Mouse (Mus musculus): ENCODE measurements at regions not wholly inside any gene's neighbourhood (a gene's known extent, or its start where the extent isn't known, plus 50 kb on each side); places are given as distances from the start of the nearest gene placed in this dataset.

DNA sequence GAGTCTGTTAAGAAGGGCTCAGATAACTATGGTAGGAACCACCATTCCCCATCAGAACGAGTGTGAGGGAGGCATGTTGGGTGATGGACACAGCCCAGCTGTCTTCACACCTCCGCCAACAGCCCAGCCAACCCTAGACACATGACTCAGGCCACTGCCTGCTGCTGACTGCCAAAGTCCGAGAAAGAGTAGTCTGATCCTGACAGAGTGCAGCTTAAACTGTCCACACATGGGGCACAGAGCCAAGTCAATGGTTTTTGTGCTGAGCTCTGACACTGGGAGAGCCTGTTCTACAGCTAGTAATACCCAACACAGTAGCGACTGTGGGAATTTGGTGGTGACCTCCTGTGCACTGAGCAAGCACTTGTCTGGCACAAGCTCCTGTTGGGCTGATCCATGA lies 176.4 kb downstream of the Cdh26 start:
- peaks cover 9% of the 10 kb centered on the region for H3K4me1 ChIP-seq (ENCODE audit: control insufficient read depth, insufficient read depth, low read length)
- 0 out of 2 replicates have a peak, but pooled peaks cover 4% of the 10 kb centered on the region for H3K9me3 ChIP-seq (replicated peaks; ENCODE audit: control insufficient read depth, low read length)
- no peak overlapping the region for H3K4me2 ChIP-seq (ENCODE audit: low read depth, low read length)
- ATAC-seq (ENCODE audit: insufficient read depth, low FRiP score) = peak; percentile 87
- H3K27ac ChIP-seq (ENCODE audit: low read length) = peak overlapping the region; percentile 51; the same call in 1 of the 2 replicates
- no peaks in the 10 kb centered on the region for H3K36me3 ChIP-seq (ENCODE audit: control insufficient read depth, insufficient read depth, low read length)
- H3K27me3 ChIP-seq (ENCODE audit: control insufficient read depth, insufficient read depth, low read length) = 0 out of 2 replicates have a peak, but pooled peaks cover 2% of the 10 kb centered on the region
- WGBS = 28% methylated on average over 4 of the region's 4 CpGs
- H3K9ac ChIP-seq (ENCODE audit: low read length) = no peak overlapping the region
- no peak overlapping the region for H3K4me3 ChIP-seq (replicated peaks; ENCODE audit: low read length)

DNA sequence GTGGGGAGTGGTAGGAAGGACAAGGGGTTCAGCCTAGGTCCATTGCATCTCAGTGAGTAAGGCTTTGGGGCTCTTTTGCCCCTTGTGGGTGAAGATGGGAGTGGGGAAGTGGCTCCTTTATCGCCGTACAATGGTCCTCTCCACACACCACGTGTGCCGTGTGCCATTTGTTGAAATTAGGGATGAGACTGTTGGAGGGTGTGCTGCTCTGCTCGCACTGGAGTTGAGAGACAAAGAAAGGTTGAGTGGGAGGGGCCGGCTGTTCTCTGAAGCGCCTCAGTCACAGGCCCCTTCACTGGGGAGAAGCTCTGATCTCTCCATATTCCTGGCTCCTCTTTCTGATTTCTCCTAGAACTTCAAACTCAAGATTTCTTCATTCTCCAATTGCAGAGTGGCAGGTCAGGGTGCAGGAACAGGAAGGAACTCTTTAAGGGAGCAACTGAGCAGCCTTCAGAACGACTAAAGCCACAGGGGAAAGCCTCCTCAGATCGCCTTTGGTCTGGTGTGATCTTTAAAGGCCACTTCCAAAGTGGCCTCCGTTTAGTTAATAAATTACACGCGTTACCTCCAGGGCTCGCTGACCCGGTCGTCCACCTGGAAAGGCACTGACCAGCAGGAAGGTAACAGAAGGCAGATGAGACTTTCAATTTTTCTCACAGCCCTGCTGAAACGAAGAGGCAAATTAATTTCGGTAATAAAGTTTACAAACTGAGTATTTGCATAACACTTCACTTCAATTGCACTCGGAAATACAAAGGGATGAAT lies 180.1 kb downstream of the Cdh26 start:
- Histone ChIP-seq H3K4me1 (ENCODE audit: control insufficient read depth, insufficient read depth, low read length) (peaks cover 9% of the 10 kb centered on the region), H3K9ac (ENCODE audit: low read length) (no peak overlapping the region), H3K4me3 (replicated peaks; ENCODE audit: low read length) (no peak overlapping the region), H3K27ac (ENCODE audit: low read length) (no peak overlapping the region), H3K4me2 (ENCODE audit: low read depth, low read length) (no peak overlapping the region), H3K36me3 (ENCODE audit: control insufficient read depth, insufficient read depth, low read length) (no peaks in the 10 kb centered on the region), H3K27me3 (ENCODE audit: control insufficient read depth, insufficient read depth, low read length) (no peaks in the 10 kb centered on the region), H3K9me3 (replicated peaks; ENCODE audit: control insufficient read depth, low read length) (no peaks in the 10 kb centered on the region)
- 49% methylated on average over 18 of the region's 18 CpGs for WGBS
- no peak for ATAC-seq (ENCODE audit: insufficient read depth, low FRiP score)

DNA sequence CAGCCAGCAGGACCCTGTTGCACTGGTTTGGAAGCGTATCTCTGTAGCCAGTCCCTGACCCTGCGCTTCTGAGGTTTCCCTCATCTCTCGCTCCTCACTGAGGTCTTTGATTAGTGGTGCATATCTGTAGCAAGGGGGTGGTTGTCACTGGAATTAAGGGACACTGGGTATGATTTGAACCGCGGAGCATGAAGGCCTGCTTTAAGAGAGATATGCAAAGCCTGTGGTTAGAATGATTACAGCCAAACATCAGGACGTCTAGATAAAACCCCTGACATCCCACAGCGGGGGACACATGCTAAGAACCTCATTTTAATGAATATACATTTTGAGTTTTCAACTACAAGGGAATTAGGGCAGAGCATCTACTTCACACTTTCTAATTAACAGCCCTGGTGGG lies 184.4 kb downstream of the Cdh26 start:
- Histone ChIP-seq H3K36me3 (ENCODE audit: control insufficient read depth, insufficient read depth, low read length) (no peaks in the 10 kb centered on the region), H3K9me3 (replicated peaks; ENCODE audit: control insufficient read depth, low read length) (no peaks in the 10 kb centered on the region), H3K4me3 (replicated peaks; ENCODE audit: low read length) (no peak overlapping the region), H3K27me3 (ENCODE audit: control insufficient read depth, insufficient read depth, low read length) (no peaks in the 10 kb centered on the region), H3K9ac (ENCODE audit: low read length) (no peak overlapping the region), H3K27ac (ENCODE audit: low read length) (no peak overlapping the region), H3K4me1 (ENCODE audit: control insufficient read depth, insufficient read depth, low read length) (no peaks in the 10 kb centered on the region), H3K4me2 (ENCODE audit: low read depth, low read length) (no peak overlapping the region)
- WGBS = 68% methylated on average over 7 of the region's 7 CpGs
- ATAC-seq (ENCODE audit: insufficient read depth, low FRiP score) = no peak

DNA sequence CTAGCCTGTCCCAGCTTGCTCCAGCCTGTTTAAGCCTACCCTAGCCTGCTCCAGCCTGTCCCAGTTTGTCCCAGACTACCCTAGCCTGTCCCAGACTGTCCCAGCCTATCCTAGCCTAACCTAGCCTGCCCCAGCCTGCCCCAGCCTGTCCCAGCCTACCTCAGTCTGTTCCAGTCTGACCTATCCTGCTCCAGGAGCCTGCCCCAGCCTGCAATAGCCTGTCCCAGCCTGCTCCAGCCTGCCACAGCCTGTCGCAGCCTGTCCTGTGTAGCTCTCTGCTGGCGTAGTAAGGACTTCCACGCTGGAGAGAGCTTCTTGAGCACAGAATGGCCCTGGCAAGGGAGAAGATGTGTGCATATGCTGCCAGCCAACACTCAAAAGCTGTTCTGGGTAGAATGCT lies 192.5 kb downstream of the Cdh26 start:
- WGBS = 63% methylated on average over 3 of the region's 3 CpGs
- ATAC-seq (ENCODE audit: insufficient read depth, low FRiP score) = peak; percentile 33; the same call in 1 of the 2 replicates
- H3K4me2 ChIP-seq (ENCODE audit: low read depth, low read length) = no peak overlapping the region

DNA sequence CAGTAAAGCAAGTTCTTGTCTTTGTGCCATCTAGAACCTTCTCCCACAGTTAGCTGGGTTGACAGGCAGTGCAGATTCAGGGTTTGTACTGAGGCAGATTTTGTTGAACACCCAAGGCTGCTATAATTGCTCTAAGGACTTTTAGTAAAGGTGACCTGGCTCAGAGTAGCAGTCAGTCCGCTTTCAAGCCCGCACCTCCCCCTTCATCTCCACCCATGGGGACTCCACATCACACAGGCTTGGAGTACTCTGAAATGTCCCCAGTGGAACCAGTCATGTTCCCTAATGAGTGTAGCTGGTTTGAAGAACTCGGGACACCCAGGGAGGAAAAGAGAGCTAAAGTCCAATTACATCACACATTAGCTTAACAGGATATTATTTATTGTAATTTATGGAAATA lies 194.1 kb downstream of the Cdh26 start:
- H3K9me3 ChIP-seq (replicated peaks; ENCODE audit: control insufficient read depth, low read length) = no peaks in the 10 kb centered on the region
- no peak overlapping the region for H3K27ac ChIP-seq (ENCODE audit: low read length)
- no peak overlapping the region for H3K4me2 ChIP-seq (ENCODE audit: low read depth, low read length)
- H3K4me1 ChIP-seq (ENCODE audit: control insufficient read depth, insufficient read depth, low read length) = peaks cover 8% of the 10 kb centered on the region; the same call in 1 of the 2 replicates
- H3K27me3 ChIP-seq (ENCODE audit: control insufficient read depth, insufficient read depth, low read length) = peaks cover 3% of the 10 kb centered on the region; the same call in 1 of the 2 replicates
- WGBS = 78% methylated on average over 3 of the region's 3 CpGs
- H3K4me3 ChIP-seq (replicated peaks; ENCODE audit: low read length) = no peak overlapping the region
- ATAC-seq (ENCODE audit: insufficient read depth, low FRiP score) = no peak
- H3K9ac ChIP-seq (ENCODE audit: low read length) = no peak overlapping the region
- H3K36me3 ChIP-seq (ENCODE audit: control insufficient read depth, insufficient read depth, low read length) = no peaks in the 10 kb centered on the region

More for the DNA sequence above, 192.5 kb downstream of the Cdh26 start:
- Histone ChIP-seq H3K4me1 (ENCODE audit: control insufficient read depth, insufficient read depth, low read length) (peaks cover 2% of the 10 kb centered on the region; the same call in 1 of the 2 replicates), H3K27me3 (ENCODE audit: control insufficient read depth, insufficient read depth, low read length) (no peaks in the 10 kb centered on the region; the same call in 1 of the 2 replicates), H3K27ac (ENCODE audit: low read length) (no peak overlapping the region), H3K9ac (ENCODE audit: low read length) (no peak overlapping the region), H3K36me3 (ENCODE audit: control insufficient read depth, insufficient read depth, low read length) (no peaks in the 10 kb centered on the region), H3K9me3 (replicated peaks; ENCODE audit: control insufficient read depth, low read length) (no peaks in the 10 kb centered on the region), H3K4me3 (replicated peaks; ENCODE audit: low read length) (no peak overlapping the region)

DNA sequence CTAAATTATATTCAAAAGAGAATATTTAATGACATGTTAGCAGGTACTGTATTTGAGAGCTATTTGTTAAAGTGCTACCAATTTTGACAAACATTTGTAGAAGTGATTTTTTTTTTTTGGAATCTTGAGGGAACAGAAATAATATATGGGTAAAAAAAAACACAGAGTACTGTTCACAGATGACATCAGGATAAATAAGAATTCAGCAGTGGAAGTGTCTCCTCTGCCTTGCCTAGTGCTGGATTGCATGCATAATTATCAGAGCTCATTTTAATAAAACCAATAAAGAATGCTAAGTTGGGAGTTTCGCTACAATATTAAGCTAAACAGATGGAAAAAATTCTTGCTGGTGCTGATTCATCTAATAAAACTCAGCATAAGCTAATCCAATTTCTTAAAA lies 194.6 kb downstream of the Cdh26 start:
- 82% methylated on average over 1 of the region's 1 CpGs for WGBS
- H3K27me3 ChIP-seq (ENCODE audit: control insufficient read depth, insufficient read depth, low read length) = peaks cover 3% of the 10 kb centered on the region; the same call in 1 of the 2 replicates
- H3K4me2 ChIP-seq (ENCODE audit: low read depth, low read length) = no peak overlapping the region
- no peak overlapping the region for H3K9ac ChIP-seq (ENCODE audit: low read length)
- no peak for ATAC-seq (ENCODE audit: insufficient read depth, low FRiP score)
- no peaks in the 10 kb centered on the region for H3K9me3 ChIP-seq (replicated peaks; ENCODE audit: control insufficient read depth, low read length)
- H3K27ac ChIP-seq (ENCODE audit: low read length) = no peak overlapping the region
- peaks cover 8% of the 10 kb centered on the region; the same call in 1 of the 2 replicates for H3K4me1 ChIP-seq (ENCODE audit: control insufficient read depth, insufficient read depth, low read length)
- H3K36me3 ChIP-seq (ENCODE audit: control insufficient read depth, insufficient read depth, low read length) = no peaks in the 10 kb centered on the region
- H3K4me3 ChIP-seq (replicated peaks; ENCODE audit: low read length) = no peak overlapping the region

DNA sequence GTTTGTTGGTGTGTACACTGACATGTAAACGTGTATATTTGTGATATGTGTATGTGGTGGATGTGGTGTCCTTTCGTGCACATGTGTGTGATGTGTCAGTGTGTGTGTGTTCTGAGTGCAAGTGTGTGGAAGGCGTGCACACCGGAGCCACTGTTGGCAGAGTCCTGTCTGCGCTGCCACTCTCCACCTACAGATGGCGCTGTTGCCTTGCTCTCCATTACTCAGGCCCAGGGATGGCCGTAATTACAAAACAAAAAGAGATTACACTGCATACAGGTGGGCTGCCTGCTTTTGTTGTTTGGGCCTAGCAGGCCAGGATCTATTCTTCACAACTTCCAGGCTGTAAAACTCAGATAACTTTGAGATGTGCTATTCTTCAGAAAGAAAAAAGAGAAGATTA lies 199.4 kb downstream of the Cdh26 start:
- Histone ChIP-seq H3K4me1 (ENCODE audit: control insufficient read depth, insufficient read depth, low read length) (peaks cover 33% of the 10 kb centered on the region), H3K27ac (ENCODE audit: low read length) (no peak overlapping the region), H3K27me3 (ENCODE audit: control insufficient read depth, insufficient read depth, low read length) (peaks cover 3% of the 10 kb centered on the region; the same call in 1 of the 2 replicates), H3K9ac (ENCODE audit: low read length) (no peak overlapping the region), H3K36me3 (ENCODE audit: control insufficient read depth, insufficient read depth, low read length) (no peaks in the 10 kb centered on the region), H3K4me2 (ENCODE audit: low read depth, low read length) (no peak overlapping the region), H3K4me3 (replicated peaks; ENCODE audit: low read length) (no peak overlapping the region), H3K9me3 (replicated peaks; ENCODE audit: control insufficient read depth, low read length) (no peaks in the 10 kb centered on the region)
- 31% methylated on average over 7 of the region's 7 CpGs for WGBS
- ATAC-seq (ENCODE audit: insufficient read depth, low FRiP score) = no peak

DNA sequence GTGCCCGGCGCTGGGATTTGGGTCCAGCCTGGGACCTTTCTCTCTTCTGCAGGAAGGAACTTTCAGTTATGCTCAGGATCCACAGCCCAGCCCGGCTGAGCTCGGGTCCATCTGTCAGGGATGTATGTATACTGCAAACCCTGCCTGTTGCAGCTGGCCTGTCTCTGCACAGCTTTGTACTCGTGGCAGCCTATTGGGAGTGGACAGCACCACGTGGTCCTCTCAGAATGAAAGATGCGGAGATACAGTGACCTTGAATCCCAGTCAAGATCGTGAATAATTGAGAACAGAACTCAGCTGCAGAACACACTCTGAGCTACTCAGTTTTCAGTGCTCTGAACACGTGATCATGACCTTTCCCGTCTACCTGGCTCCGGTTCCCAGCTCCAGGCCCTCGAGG lies 200.2 kb downstream of the Cdh26 start:
- peaks cover 3% of the 10 kb centered on the region; the same call in 1 of the 2 replicates for H3K27me3 ChIP-seq (ENCODE audit: control insufficient read depth, insufficient read depth, low read length)
- no peak overlapping the region for H3K9ac ChIP-seq (ENCODE audit: low read length)
- no peak overlapping the region for H3K4me3 ChIP-seq (replicated peaks; ENCODE audit: low read length)
- 47% methylated on average over 12 of the region's 12 CpGs for WGBS
- H3K4me2 ChIP-seq (ENCODE audit: low read depth, low read length) = no peak overlapping the region
- peaks cover 33% of the 10 kb centered on the region for H3K4me1 ChIP-seq (ENCODE audit: control insufficient read depth, insufficient read depth, low read length)
- no peaks in the 10 kb centered on the region for H3K9me3 ChIP-seq (replicated peaks; ENCODE audit: control insufficient read depth, low read length)
- H3K36me3 ChIP-seq (ENCODE audit: control insufficient read depth, insufficient read depth, low read length) = no peaks in the 10 kb centered on the region
- peak; percentile 82 for ATAC-seq (ENCODE audit: insufficient read depth, low FRiP score)
- no peak overlapping the region for H3K27ac ChIP-seq (ENCODE audit: low read length)

DNA sequence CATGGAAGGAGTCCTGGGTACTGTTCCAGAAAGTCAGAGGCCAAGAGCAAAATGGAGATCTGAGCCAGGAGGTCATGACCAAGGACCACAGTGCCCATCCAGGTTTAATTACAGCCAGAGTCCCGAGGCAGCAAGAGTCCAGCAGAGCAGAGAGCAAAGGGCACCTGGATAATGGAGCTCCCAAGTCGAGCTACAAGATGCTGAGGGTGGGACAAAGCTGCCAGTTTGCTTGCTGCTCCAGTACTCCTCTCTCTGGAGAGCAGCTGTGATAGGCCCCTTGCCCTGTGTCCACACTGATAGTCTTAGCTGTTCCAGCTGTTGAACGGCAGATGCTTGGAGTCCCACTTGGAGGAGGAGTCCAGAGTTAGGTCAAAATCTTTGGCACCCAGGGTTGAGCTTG lies 201.0 kb downstream of the Cdh26 start:
- peak; percentile 21; the same call in 1 of the 2 replicates for ATAC-seq (ENCODE audit: insufficient read depth, low FRiP score)
- Histone ChIP-seq H3K9ac (ENCODE audit: low read length) (no peak overlapping the region), H3K4me3 (replicated peaks; ENCODE audit: low read length) (no peak overlapping the region), H3K4me2 (ENCODE audit: low read depth, low read length) (no peak overlapping the region), H3K4me1 (ENCODE audit: control insufficient read depth, insufficient read depth, low read length) (peaks cover 33% of the 10 kb centered on the region), H3K9me3 (replicated peaks; ENCODE audit: control insufficient read depth, low read length) (no peaks in the 10 kb centered on the region), H3K27ac (ENCODE audit: low read length) (no peak overlapping the region), H3K27me3 (ENCODE audit: control insufficient read depth, insufficient read depth, low read length) (peaks cover 3% of the 10 kb centered on the region; the same call in 1 of the 2 replicates), H3K36me3 (ENCODE audit: control insufficient read depth, insufficient read depth, low read length) (no peaks in the 10 kb centered on the region)
- WGBS = 30% methylated on average over 3 of the region's 3 CpGs

All from stomach, embryonic 16.5 days (tissue).